Mouse (Mus musculus): ENCODE measurements around the gene Bsn. TPM values are rescaled to one million over a fixed set of nuclear protein-coding genes. Genes with fewer than 3 reads are reported as not detected.

The Bsn gene
- polyA plus RNA-seq, 1 experiment, result 0.56 TPM

DNA sequence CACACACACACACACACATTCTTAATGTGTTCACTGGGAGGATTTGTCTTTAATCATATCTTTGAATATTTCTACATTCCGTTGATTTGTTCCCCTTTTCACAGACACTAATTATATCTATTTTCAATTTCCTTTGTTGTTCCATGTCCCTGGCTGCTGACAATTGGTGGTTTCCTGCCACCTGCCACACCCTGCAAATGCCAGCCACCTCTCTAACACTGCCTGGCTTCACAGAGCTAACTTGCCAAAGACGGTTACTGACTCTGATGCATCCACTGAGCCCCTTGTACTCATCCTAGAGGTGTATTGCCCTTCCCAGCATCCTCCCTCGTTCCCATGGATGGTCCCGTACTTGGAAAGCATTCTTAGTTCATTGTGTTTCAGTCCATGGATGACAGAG, 43.7 kb downstream of the Bsn start:
- H3K79me2 ChIP-seq (ENCODE audit: control insufficient read depth, insufficient read depth), result no peaks in the 10 kb centered on the region
- no peak overlapping the region for H3ac ChIP-seq (ENCODE audit: control insufficient read depth, insufficient read length)
- no peak overlapping the region for H3K4me3 ChIP-seq
- peak in 1 of 3 experiments; percentile 4 for TF ChIP-seq MYOG (IDR thresholded peaks at IDR 0.05; ENCODE audit: control insufficient read depth in 1 of 3, insufficient read depth in 1 of 3, insufficient read length in 2 of 3, low read depth in 2 of 3)
- no peak for TF ChIP-seq SRF (IDR thresholded peaks at IDR 0.05; ENCODE audit: control insufficient read depth, insufficient read length, low read depth)
- peak in 1 of 3 experiments; percentile 50 for TF ChIP-seq MYOD1 (IDR thresholded peaks at IDR 0.05; ENCODE audit: control insufficient read depth in 1 of 3, insufficient read length in 2 of 3, low read depth in 2 of 3)
- no peak for TF ChIP-seq REST (IDR thresholded peaks at IDR 0.05; ENCODE audit: insufficient read depth, insufficient read length)
- no peaks in the 10 kb centered on the region for H3K27me3 ChIP-seq (ENCODE audit: control insufficient read depth, insufficient read depth, insufficient read length)
- no peaks in the 10 kb centered on the region for H3K36me3 ChIP-seq (ENCODE audit: control insufficient read depth, insufficient read depth)
- H3K4me2 ChIP-seq (ENCODE audit: low read depth), result no peak overlapping the region

DNA sequence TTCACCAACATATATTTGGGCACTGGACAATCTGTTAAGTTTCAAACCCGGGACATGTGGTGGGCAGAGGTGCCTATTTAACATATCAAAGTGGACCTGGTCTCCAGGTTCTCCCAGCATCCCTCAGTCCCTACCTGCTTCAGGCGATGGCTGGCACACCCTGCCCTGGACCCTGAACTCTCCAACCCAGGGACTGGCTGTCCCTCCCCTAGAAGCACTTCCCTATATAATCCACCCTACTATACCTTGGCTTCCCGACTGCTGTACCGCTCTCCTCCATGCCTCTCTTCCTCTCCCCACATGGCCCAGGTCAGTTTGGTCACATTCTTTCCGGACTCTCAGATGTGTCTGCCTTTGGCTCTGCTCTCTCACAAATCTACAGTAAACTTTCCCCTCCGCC, 44.4 kb downstream of the Bsn start:
- H3ac ChIP-seq (ENCODE audit: control insufficient read depth, insufficient read length), result no peak overlapping the region
- H3K79me2 ChIP-seq (ENCODE audit: control insufficient read depth, insufficient read depth), result no peaks in the 10 kb centered on the region
- no peak overlapping the region for H3K4me3 ChIP-seq
- TF ChIP-seq REST (IDR thresholded peaks at IDR 0.05; ENCODE audit: insufficient read depth, insufficient read length) (no peak), TCF12 (IDR thresholded peaks at IDR 0.05; ENCODE audit: insufficient read depth, poor library complexity, severe bottlenecking) (no peak), MYOG (IDR thresholded peaks at IDR 0.05; ENCODE audit: control insufficient read depth in 1 of 3, insufficient read depth in 1 of 3, insufficient read length in 2 of 3, low read depth in 2 of 3) (no peak), TCF3 (IDR thresholded peaks at IDR 0.05; ENCODE audit: insufficient read length, low read depth) (no peak), MAX (IDR thresholded peaks at IDR 0.05; ENCODE audit: low read depth) (no peak), MYOD1 (IDR thresholded peaks at IDR 0.05; ENCODE audit: control insufficient read depth in 1 of 3, insufficient read length in 2 of 3, low read depth in 2 of 3) (no peak), POLR2AphosphoS2 (IDR thresholded peaks at IDR 0.05; ENCODE audit: insufficient read length, low read depth) (no peak), USF1 (IDR thresholded peaks at IDR 0.05; ENCODE audit: low read depth) (no peak), POLR2A (IDR thresholded peaks at IDR 0.05; ENCODE audit: insufficient read length, low read depth) (no peak), CEBPB (IDR thresholded peaks at IDR 0.05; ENCODE audit: insufficient read depth, poor library complexity, severe bottlenecking) (no peak), E2F4 (IDR thresholded peaks at IDR 0.05; ENCODE audit: insufficient read depth) (no peak), SRF (IDR thresholded peaks at IDR 0.05; ENCODE audit: control insufficient read depth, insufficient read length, low read depth) (no peak)
- H3K4me2 ChIP-seq (ENCODE audit: low read depth), result no peak overlapping the region
- no peaks in the 10 kb centered on the region for H3K36me3 ChIP-seq (ENCODE audit: control insufficient read depth, insufficient read depth)
- no peaks in the 10 kb centered on the region for H3K27me3 ChIP-seq (ENCODE audit: control insufficient read depth, insufficient read depth, insufficient read length)

DNA sequence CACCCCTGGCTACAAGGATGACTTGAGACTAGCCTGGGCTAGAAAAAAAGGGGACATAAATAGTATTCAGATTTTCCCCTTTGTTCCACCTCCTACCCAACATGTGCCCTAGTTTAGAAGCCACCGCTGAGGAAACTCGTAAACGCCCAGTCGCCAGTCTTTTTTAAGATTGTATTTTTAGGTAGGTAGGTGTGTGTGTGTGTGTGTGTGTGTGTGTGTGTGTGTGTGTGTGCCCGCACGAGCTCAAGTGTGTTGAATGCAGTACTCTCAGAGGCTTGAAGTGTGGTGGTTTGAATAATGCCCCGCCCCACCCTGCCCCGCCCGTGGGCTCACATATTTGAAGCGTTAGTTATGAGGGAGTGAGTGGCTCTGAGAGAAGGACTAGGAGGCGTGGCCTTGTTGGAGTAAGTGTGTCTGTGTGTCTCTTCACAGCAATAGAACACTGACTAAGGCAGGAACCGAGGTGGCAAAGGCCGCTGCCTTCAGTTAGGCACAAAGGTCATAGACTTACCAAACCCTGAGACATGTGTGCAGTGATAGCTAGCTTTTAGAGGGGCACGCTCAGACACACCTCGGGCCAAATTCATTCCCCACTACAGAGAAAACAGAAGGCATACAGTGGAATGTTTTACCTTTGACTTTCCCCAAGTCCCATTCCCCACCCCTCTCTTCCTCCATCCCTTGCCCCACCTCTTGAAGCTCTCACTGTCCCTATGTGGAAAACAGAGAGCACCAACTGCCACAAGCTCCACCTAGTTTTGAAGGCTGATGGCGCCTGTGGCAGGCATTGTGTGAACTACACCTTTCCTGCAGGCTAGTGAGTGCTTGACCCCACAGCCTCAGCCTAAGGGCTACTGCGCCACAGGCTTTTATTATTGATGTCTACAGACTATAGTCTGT, 45.6 kb downstream of the Bsn start:
- TF ChIP-seq POLR2A (IDR thresholded peaks at IDR 0.05; ENCODE audit: insufficient read length, low read depth) (peak; percentile 29), MAX (IDR thresholded peaks at IDR 0.05; ENCODE audit: low read depth) (no peak)
- H3ac ChIP-seq (ENCODE audit: control insufficient read depth, insufficient read length), result no peak overlapping the region
- H3K4me3 ChIP-seq, result no peak overlapping the region
- no peaks in the 10 kb centered on the region for H3K27me3 ChIP-seq (ENCODE audit: control insufficient read depth, insufficient read depth, insufficient read length)
- no peaks in the 10 kb centered on the region for H3K79me2 ChIP-seq (ENCODE audit: control insufficient read depth, insufficient read depth)
- H3K4me2 ChIP-seq (ENCODE audit: low read depth), result peak overlapping the region; percentile 20
- no peaks in the 10 kb centered on the region for H3K36me3 ChIP-seq (ENCODE audit: control insufficient read depth, insufficient read depth)

DNA sequence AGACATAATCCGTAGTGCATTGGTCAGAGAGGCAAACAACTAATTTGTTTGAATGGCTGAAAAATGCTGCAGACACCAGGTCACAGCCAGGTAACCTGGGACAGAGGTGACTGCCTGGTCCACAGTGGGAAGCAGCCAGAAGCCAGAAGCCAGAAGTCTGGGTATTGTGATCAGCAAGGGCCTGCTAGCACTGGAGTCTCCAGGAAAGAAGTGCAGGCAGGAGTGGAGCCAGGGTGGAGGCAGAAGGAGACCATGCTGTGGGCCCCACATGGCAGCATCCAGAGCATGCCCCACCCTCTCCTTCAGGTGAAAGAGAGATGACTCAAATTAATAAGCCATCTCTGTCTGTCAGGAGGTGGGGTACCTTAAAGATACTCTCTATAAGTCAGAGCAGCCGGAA, 46.7 kb downstream of the Bsn start:
- H3K36me3 ChIP-seq (ENCODE audit: control insufficient read depth, insufficient read depth), result no peaks in the 10 kb centered on the region
- TF ChIP-seq TCF12 (IDR thresholded peaks at IDR 0.05; ENCODE audit: insufficient read depth, poor library complexity, severe bottlenecking), result no peak
- no peak for TF ChIP-seq CEBPB (IDR thresholded peaks at IDR 0.05; ENCODE audit: insufficient read depth, poor library complexity, severe bottlenecking)
- TF ChIP-seq REST (IDR thresholded peaks at IDR 0.05; ENCODE audit: insufficient read depth, insufficient read length), result no peak
- TF ChIP-seq MYOG (IDR thresholded peaks at IDR 0.05; ENCODE audit: control insufficient read depth in 1 of 3, insufficient read depth in 1 of 3, insufficient read length in 2 of 3, low read depth in 2 of 3), result no peak
- no peak for TF ChIP-seq POLR2A (IDR thresholded peaks at IDR 0.05; ENCODE audit: insufficient read length, low read depth)
- no peak for TF ChIP-seq MAX (IDR thresholded peaks at IDR 0.05; ENCODE audit: low read depth)
- TF ChIP-seq POLR2AphosphoS2 (IDR thresholded peaks at IDR 0.05; ENCODE audit: insufficient read length, low read depth), result no peak
- no peak for TF ChIP-seq E2F4 (IDR thresholded peaks at IDR 0.05; ENCODE audit: insufficient read depth)
- TF ChIP-seq TCF3 (IDR thresholded peaks at IDR 0.05; ENCODE audit: insufficient read length, low read depth), result no peak
- no peak for TF ChIP-seq SRF (IDR thresholded peaks at IDR 0.05; ENCODE audit: control insufficient read depth, insufficient read length, low read depth)
- H3K4me3 ChIP-seq, result no peak overlapping the region
- no peak overlapping the region for H3K4me2 ChIP-seq (ENCODE audit: low read depth)
- no peaks in the 10 kb centered on the region for H3K27me3 ChIP-seq (ENCODE audit: control insufficient read depth, insufficient read depth, insufficient read length)
- no peaks in the 10 kb centered on the region for H3K79me2 ChIP-seq (ENCODE audit: control insufficient read depth, insufficient read depth)
- H3ac ChIP-seq (ENCODE audit: control insufficient read depth, insufficient read length), result no peak overlapping the region

DNA sequence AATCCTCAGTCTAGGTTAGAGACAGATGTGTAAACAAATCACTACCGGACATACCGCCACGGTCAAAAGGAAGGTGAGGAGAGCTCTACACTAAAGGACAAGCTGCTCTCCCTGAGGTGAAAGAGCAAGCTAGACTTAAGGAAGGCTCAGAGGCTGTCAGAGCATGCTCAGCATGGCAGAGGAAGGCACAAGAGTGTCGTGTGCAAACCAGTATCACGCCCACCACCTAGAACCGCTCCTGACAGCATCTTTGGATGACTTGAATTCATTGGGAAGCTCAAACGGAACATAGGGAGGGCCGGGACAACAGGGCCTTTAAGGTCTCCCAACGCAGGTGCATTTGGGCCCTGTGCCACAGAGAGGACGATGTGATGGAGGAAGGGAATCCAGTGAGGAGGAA, 48.8 kb downstream of the Bsn start:
- Histone ChIP-seq H3K4me3 (no peak overlapping the region), H3ac (ENCODE audit: control insufficient read depth, insufficient read length) (no peak overlapping the region), H3K79me2 (ENCODE audit: control insufficient read depth, insufficient read depth) (no peaks in the 10 kb centered on the region), H3K4me2 (ENCODE audit: low read depth) (no peak overlapping the region), H3K27me3 (ENCODE audit: control insufficient read depth, insufficient read depth, insufficient read length) (no peaks in the 10 kb centered on the region), H3K36me3 (ENCODE audit: control insufficient read depth, insufficient read depth) (no peaks in the 10 kb centered on the region)
- TF ChIP-seq TCF3 (IDR thresholded peaks at IDR 0.05; ENCODE audit: insufficient read length, low read depth), result no peak
- TF ChIP-seq E2F4 (IDR thresholded peaks at IDR 0.05; ENCODE audit: insufficient read depth), result no peak
- no peak for TF ChIP-seq POLR2AphosphoS2 (IDR thresholded peaks at IDR 0.05; ENCODE audit: insufficient read length, low read depth)
- no peak for TF ChIP-seq MYOD1 (IDR thresholded peaks at IDR 0.05; ENCODE audit: control insufficient read depth in 1 of 3, insufficient read length in 2 of 3, low read depth in 2 of 3)
- no peak for TF ChIP-seq TCF12 (IDR thresholded peaks at IDR 0.05; ENCODE audit: insufficient read depth, poor library complexity, severe bottlenecking)
- no peak for TF ChIP-seq USF1 (IDR thresholded peaks at IDR 0.05; ENCODE audit: low read depth)
- TF ChIP-seq MYOG (IDR thresholded peaks at IDR 0.05; ENCODE audit: control insufficient read depth in 1 of 3, insufficient read depth in 1 of 3, insufficient read length in 2 of 3, low read depth in 2 of 3), result no peak
- no peak for TF ChIP-seq CEBPB (IDR thresholded peaks at IDR 0.05; ENCODE audit: insufficient read depth, poor library complexity, severe bottlenecking)
- TF ChIP-seq REST (IDR thresholded peaks at IDR 0.05; ENCODE audit: insufficient read depth, insufficient read length), result no peak
- TF ChIP-seq SRF (IDR thresholded peaks at IDR 0.05; ENCODE audit: control insufficient read depth, insufficient read length, low read depth), result no peak
- TF ChIP-seq POLR2A (IDR thresholded peaks at IDR 0.05; ENCODE audit: insufficient read length, low read depth), result no peak
- TF ChIP-seq MAX (IDR thresholded peaks at IDR 0.05; ENCODE audit: low read depth), result no peak
